Mouse (Mus musculus) cortical plate, adult 2 months (tissue): ENCODE data around the gene Zfp423. TPM values are rescaled to one million over a fixed set of nuclear protein-coding genes. Genes with fewer than 3 reads are reported as not detected.

Source experiments
- H3K27ac ChIP-seq: fragments of 200-500 bp; 2 replicates; pipeline ENCODE4 v1.5.1; 2012; ENCODE audit warnings: low read length, control low read depth, inconsistent platforms; ENCODE audit not compliant: insufficient read depth
- H3K4me1 ChIP-seq: fragments of 200-500 bp; 2 replicates; pipeline ENCODE4 v1.6.1; 2011; ENCODE audit warnings: low read length; ENCODE audit not compliant: control insufficient read depth, insufficient read depth
- H3K4me3 ChIP-seq: fragments of 200-500 bp; 2 replicates; pipeline ENCODE4 v1.5.1; 2011; ENCODE audit warnings: mild to moderate bottlenecking, low read length, control low read depth; ENCODE audit not compliant: insufficient read depth
- CTCF ChIP-seq: fragments of 200-500 bp; IDR thresholded peaks from 2 replicates; pipeline ENCODE4 v1.5.1; 2011; ENCODE audit warnings: mild to moderate bottlenecking, control low read depth, low read length; ENCODE audit not compliant: insufficient read depth; ENCODE audit errors: extremely low read depth
- POLR2A ChIP-seq: fragments of 200-500 bp; IDR thresholded peaks from 2 replicates; pipeline ENCODE4 v1.6.1; 2011; ENCODE audit warnings: mild to moderate bottlenecking, low read length, control low read depth; ENCODE audit not compliant: insufficient read depth; ENCODE audit errors: extremely low read depth
- polyA plus RNA-seq: library from polyadenylated mRNA; depleted of rRNA; stranded (reverse); fragments of >200 nt; gene quantifications from 2 replicates; pipeline ENCODE4 v1.2.3, GENCODE M21; 2012

Gene Zfp423
- polyA plus RNA-seq, 1 experiment: 15.1 TPM

GRCm38 (mm10) chr8:87745125-87745698 is 214.2 kb downstream of the Zfp423 start:
- Histone ChIP-seq H3K27ac (no peak overlapping the region), H3K4me3 (no peak overlapping the region), H3K4me1 (no peaks in the 10 kb centered on the region)
- TF ChIP-seq POLR2A (no peak), CTCF (no peak)

GRCm38 (mm10) chr8:87744556-87744955 is 214.8 kb downstream of the Zfp423 start:
- no peaks in the 10 kb centered on the region for H3K4me1 ChIP-seq
- TF ChIP-seq CTCF (no peak), POLR2A (no peak)
- no peak overlapping the region for H3K4me3 ChIP-seq
- H3K27ac ChIP-seq: no peak overlapping the region

GRCm38 (mm10) chr8:87742016-87742415 is 217.4 kb downstream of the Zfp423 start:
- H3K4me1 ChIP-seq: no peaks in the 10 kb centered on the region
- H3K4me3 ChIP-seq: no peak overlapping the region
- TF ChIP-seq CTCF (no peak), POLR2A (no peak)
- H3K27ac ChIP-seq: no peak overlapping the region

- Histone ChIP-seq H3K4me1 (no peaks in the 10 kb centered on the region), H3K4me3 (no peak overlapping the region), H3K27ac (no peak overlapping the region)
- no peak for TF ChIP-seq CTCF
- TF ChIP-seq POLR2A: no peak
Observed at GRCm38 (mm10) chr8:87740946-87741530, 218.4 kb downstream of the Zfp423 start.

- no peak overlapping the region for H3K27ac ChIP-seq
Observed at GRCm38 (mm10) chr8:87737900-87738299, 221.5 kb downstream of the Zfp423 start.

GRCm38 (mm10) chr8:87734902-87735301 is 224.5 kb downstream of the Zfp423 start:
- H3K27ac ChIP-seq: no peak overlapping the region
- no peak overlapping the region for H3K4me3 ChIP-seq
- no peaks in the 10 kb centered on the region for H3K4me1 ChIP-seq
- no peak for TF ChIP-seq CTCF
- TF ChIP-seq POLR2A: no peak

More at GRCm38 (mm10) chr8:87737900-87738299, 221.5 kb downstream of the Zfp423 start:
- H3K4me1 ChIP-seq: no peaks in the 10 kb centered on the region
- TF ChIP-seq POLR2A (no peak), CTCF (no peak)
- H3K4me3 ChIP-seq: no peak overlapping the region

GRCm38 (mm10) chr8:87734496-87734895 is 224.9 kb downstream of the Zfp423 start:
- Histone ChIP-seq H3K4me1 (no peaks in the 10 kb centered on the region), H3K27ac (no peak overlapping the region), H3K4me3 (no peak overlapping the region)
- TF ChIP-seq CTCF (no peak), POLR2A (no peak)

GRCm38 (mm10) chr8:87731062-87731461 is 228.3 kb downstream of the Zfp423 start:
- no peak overlapping the region for H3K27ac ChIP-seq
- H3K4me3 ChIP-seq: no peak overlapping the region
- H3K4me1 ChIP-seq: no peaks in the 10 kb centered on the region
- TF ChIP-seq CTCF (no peak), POLR2A (no peak)

GRCm38 (mm10) chr8:87723015-87723414 is 236.4 kb downstream of the Zfp423 start:
- no peaks in the 10 kb centered on the region for H3K4me1 ChIP-seq
- no peak overlapping the region for H3K27ac ChIP-seq
- no peak overlapping the region for H3K4me3 ChIP-seq
- TF ChIP-seq POLR2A (no peak), CTCF (no peak)

- no peak overlapping the region for H3K4me3 ChIP-seq
- no peaks in the 10 kb centered on the region for H3K4me1 ChIP-seq
- TF ChIP-seq POLR2A: no peak
- H3K27ac ChIP-seq: no peak overlapping the region
Observed at GRCm38 (mm10) chr8:87719137-87719815, 240.1 kb downstream of the Zfp423 start.
